Mouse (Mus musculus) adrenal gland, postnatal 14 days (tissue): ENCODE measurements around the gene Eml2. TPM values are rescaled to one million over a fixed set of nuclear protein-coding genes. Genes with fewer than 3 reads are reported as not detected.
A peak's percentile ranks its signal among the peaks of the same experiment; 100 is the strongest.

ENCODE experiments used
- DNase-seq: peaks from one replicate; pipeline ENCODE4 v3.0.0; 2021; ENCODE audit warnings: mixed read lengths
- total RNA-seq: library from RNA; stranded (reverse); gene quantifications from 2 replicates; pipeline ENCODE4 v1.2.3, GENCODE M21; 2021

Eml2 gene
- total RNA-seq, 1 experiment from 2014 or later = 36.9 TPM

GRCm38 (mm10) chr7:19162928-19163327 is 13.3 kb upstream of the Eml2 start:
- DNase-seq = no peak

DNA sequence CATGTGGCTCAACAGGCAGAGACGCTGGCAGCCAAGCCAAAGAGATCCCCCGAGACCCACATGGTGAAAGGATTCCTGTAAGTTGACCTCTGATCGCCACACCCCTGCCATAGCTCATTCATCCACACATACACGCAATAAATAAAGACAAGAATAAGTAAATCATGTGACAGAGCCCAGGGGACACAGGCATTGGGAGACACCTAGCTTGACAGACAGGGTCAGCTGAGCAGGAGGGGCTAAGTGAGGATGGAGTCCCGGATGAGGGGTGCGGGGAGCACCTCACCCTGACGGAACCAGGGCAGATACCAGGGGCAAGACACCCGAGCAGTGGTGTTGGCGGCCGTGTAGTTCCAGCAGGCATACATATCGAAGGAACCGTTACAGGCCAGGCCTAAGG is 12.5 kb upstream of the Eml2 start:
- no peak for DNase-seq

- peak; percentile 42 for DNase-seq
Measured at GRCm38 (mm10) chr7:19164189-19164588, 12.0 kb upstream of the Eml2 start.

- DNase-seq = no peak
Measured at GRCm38 (mm10) chr7:19164978-19165377, 11.2 kb upstream of the Eml2 start.

GRCm38 (mm10) chr7:19165656-19166423 is 10.4 kb upstream of the Eml2 start, which contains the start of gene Gipr:
Gipr (minus strand) TSS chr7:19166127.
- DNase-seq = peak; percentile 41

GRCm38 (mm10) chr7:19166990-19167389 is 9.2 kb upstream of the Eml2 start:
- DNase-seq = no peak

- DNase-seq = no peak
Measured at GRCm38 (mm10) chr7:19169506-19169905, 6.7 kb upstream of the Eml2 start.

DNA sequence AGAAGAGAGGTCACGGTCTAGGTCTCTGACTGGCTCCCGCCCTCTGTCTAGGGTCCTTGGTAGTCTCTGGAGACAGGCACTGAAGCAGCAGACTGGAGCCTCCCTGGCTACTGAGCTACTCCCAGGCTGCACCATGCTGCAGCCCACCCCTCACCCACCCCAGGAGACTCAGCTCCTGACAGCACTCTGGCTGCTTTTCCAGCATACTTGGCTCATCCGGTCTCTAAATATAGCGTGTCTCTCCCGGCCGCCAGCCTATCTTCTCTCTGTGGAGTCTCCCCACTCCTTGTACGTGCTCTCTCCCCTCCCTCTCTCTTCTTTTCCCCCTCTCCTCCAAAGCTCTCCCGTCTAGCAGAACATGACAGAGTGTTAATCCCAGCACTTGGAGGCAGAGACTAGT is 6.1 kb upstream of the Eml2 start:
- DNase-seq = no peak

- no peak for DNase-seq
Measured at GRCm38 (mm10) chr7:19171831-19172230, 4.4 kb upstream of the Eml2 start.

- DNase-seq = peak; percentile 91
Measured at GRCm38 (mm10) chr7:19172874-19173273, 3.3 kb upstream of the Eml2 start.

GRCm38 (mm10) chr7:19176516-19176947 is 311 bp downstream of the Eml2 start:
- DNase-seq = no peak

- peak; percentile 53 for DNase-seq
Measured at GRCm38 (mm10) chr7:19177216-19177615, 995 bp downstream of the Eml2 start.

DNA sequence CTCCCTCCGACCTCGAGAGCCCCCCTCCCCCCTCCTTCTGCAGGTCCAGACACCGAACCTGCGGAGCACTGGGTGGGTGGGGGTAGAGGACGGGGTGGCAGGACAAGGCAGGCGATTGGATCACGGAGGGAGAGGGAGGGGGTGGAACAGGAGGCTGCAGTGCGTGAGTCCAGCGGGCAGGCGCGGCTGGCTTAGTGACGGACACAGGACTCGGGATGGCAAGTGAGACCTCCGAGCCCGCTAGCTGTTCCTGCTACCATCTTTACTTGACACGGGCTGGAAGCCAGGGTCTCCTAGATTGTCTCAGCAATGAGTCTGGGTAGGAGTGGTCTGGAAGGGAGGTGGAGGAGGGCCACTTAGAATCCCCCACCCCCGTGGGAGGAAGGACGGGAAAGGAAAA is 1.8 kb downstream of the Eml2 start:
- no peak for DNase-seq

DNA sequence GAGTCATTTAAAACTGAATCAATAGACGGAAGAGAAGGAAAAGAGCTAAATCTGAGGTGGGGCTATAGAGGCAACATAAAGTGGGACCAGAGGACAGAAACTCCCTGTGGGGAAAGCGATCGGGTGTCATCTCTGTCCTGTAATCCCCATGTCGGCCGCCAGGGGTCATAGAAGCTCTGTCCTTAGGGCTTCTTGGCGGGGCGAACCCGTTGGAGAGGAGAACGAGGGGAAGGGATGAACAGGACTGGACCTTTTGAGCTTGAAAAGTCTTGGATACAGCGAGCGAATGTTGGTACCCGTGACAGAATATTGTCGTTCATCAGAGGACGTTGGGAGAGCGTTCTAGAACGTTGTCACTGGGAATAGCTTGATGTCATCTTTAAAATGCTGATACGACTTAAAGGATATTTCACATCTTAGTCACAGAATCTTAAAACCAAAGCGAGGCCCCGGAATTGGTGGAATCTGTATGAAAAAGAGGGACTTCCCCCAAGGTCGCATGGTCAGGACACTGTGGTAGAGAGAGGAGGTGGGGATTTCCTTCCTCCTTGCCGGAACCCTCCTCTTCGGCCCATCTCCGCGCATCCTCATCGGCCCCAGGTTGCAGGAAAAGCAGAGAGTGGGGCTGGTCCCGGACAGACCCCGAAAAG is 2.3 kb downstream of the Eml2 start:
- DNase-seq = peak; percentile 86

- DNase-seq = peak; percentile 87
Measured at GRCm38 (mm10) chr7:19179173-19179572, 3.0 kb downstream of the Eml2 start.

- DNase-seq = no peak
Measured at GRCm38 (mm10) chr7:19179936-19180335, 3.7 kb downstream of the Eml2 start.

DNA sequence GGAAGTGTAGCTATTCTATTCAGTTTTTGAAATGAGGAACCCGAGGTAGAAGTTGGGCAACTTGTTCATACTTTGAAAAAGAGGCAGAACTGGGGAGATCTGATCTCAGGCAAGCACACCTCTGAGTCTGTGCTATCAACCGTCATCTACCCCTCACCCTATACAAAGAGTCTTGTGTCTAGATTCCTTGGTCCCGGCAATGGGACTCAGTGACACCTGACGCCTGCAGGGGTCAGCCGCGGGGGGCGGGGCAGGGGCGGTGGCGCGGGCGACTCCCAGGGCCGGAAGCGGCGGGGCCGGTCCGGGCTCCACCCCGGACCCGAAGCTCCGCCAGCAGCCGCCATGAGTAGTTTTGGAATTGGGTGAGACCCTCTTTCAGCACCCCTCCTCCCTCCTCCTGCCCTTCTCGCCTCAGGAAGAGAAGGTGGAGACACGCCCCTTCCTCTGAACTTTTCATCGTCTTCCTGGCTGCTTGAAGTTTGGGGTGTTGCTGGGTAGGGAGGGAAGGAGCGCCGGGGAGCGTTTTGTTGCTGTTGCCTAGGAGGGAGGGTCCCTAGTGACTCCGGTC is 4.7 kb downstream of the Eml2 start:
- peak; percentile 77 for DNase-seq

DNA sequence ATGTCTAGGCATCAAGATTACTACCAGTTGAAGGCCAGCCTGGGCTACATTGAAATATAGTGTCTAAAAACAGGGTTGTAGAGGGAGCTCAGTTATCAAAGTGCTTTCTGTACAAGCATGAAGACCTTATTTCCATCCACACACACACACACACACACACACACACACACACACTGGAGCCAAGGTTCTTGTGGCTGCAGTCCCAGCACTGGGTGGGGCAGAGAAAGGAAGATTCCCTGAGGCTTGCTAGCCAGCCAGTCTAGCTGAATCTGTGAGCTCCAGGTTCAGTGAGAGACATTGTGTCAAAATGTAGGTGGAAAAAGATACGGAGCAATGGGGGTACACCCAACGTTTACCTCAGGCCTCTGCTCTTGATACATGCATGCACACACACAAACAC is 8.0 kb downstream of the Eml2 start:
- no peak for DNase-seq

DNA sequence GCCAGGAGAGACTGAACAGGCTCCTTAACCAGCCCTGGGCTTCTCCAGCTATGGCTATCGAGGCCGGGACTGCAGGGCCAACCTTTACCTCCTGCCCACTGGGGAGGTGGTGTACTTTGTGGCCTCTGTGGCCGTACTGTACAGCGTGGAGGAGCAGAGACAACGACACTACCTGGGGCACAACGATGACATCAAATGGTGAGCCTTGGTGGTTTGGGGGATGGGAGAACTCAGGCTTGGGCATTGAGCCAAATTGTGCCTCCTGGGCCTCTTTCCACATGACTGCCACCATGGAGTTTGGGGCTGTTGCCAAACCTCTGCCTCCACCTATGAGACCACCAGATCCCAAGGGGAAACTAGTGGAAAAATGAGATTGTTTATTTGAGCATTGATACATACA is 8.5 kb downstream of the Eml2 start:
- peak; percentile 43 for DNase-seq

DNA sequence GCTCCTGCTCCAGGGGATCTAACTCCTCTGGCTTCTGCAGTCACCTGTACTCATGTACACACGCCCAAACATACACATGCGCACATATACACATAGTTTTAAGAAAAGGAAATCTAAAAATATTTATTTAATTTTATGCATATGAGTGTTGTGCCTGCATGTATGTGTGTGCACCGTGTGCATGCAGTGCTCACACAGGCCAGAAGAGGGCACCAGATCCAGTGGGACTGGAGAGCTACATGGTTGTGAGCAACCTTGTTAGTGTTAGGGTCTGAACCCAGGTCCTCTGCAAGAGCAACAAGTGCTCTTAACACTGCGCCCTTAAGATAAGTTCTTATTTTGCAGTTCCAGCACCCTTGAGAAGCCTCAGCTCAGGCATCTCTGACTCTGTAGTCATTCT is 18.5 kb downstream of the Eml2 start:
- no peak for DNase-seq

GRCm38 (mm10) chr7:19196676-19197075 is 20.5 kb downstream of the Eml2 start:
- peak; percentile 68 for DNase-seq

GRCm38 (mm10) chr7:19197985-19198384 is 21.8 kb downstream of the Eml2 start:
- DNase-seq = peak; percentile 74

- DNase-seq = no peak
Measured at GRCm38 (mm10) chr7:19201660-19202059, 25.4 kb downstream of the Eml2 start.
